Mouse (Mus musculus) liver, postnatal 0 days (tissue): ENCODE data around the gene Pou2af1. TPM values are rescaled to one million over a fixed set of nuclear protein-coding genes. Genes with fewer than 3 reads are reported as not detected.

ENCODE experiments used
- ATAC-seq: fragments of 200-750 bp; cut with Nextera tagmentation; 2 replicates; pipeline ENCODE4 v1.8.0; 2017; ENCODE audit warnings: mild to moderate bottlenecking, moderate library complexity
- DNase-seq: peaks from one replicate; pipeline ENCODE4 v3.0.0-alpha.2; 2016
- H3K27ac ChIP-seq: fragments of 300-500 bp; sonication (generic); 2 replicates; pipeline ENCODE4 v1.5.1; 2014; ENCODE audit warnings: antibody characterized with exemption, moderate library complexity, mild to moderate bottlenecking, low read depth
- H3K27me3 ChIP-seq: fragments of 300-500 bp; sonication (generic); 2 replicates; pipeline ENCODE4 v1.6.1; 2014; ENCODE audit warnings: low read length, control low read depth, mixed read lengths; ENCODE audit not compliant: insufficient read depth
- H3K36me3 ChIP-seq: fragments of 300-500 bp; sonication (generic); replicated peaks from 2 replicates; pipeline ENCODE4 v1.6.1; 2014; ENCODE audit warnings: mild to moderate bottlenecking, control low read depth, low read length, moderate library complexity, mixed read lengths; ENCODE audit not compliant: insufficient read depth
- H3K4me1 ChIP-seq: fragments of 300-500 bp; sonication (generic); 2 replicates; pipeline ENCODE4 v1.6.1; 2014; ENCODE audit warnings: antibody characterized with exemption, mild to moderate bottlenecking, control low read depth; ENCODE audit not compliant: insufficient read depth
- H3K4me2 ChIP-seq: fragments of 300-500 bp; sonication (generic); 2 replicates; pipeline ENCODE4 v1.6.1; 2014; ENCODE audit warnings: low read depth, mild to moderate bottlenecking, low read length, moderate library complexity, mixed read lengths
- H3K4me3 ChIP-seq: fragments of 300-500 bp; sonication (generic); 2 replicates; pipeline ENCODE4 v1.5.1; 2014; ENCODE audit warnings: low read depth, low read length
- H3K9ac ChIP-seq: fragments of 300-500 bp; sonication (generic); replicated peaks from 2 replicates; pipeline ENCODE4 v1.6.1; 2014; ENCODE audit warnings: mild to moderate bottlenecking, moderate library complexity
- H3K9me3 ChIP-seq: fragments of 300-500 bp; sonication (generic); 2 replicates; pipeline ENCODE4 v1.6.1; 2016; ENCODE audit warnings: mild to moderate bottlenecking, control low read depth, low read length, mixed read lengths
- CTCF ChIP-seq: sonication (generic); IDR thresholded peaks from 2 replicates; pipeline ENCODE4 v1.5.1; 2016; ENCODE audit warnings: antibody characterized with exemption, low read depth
- EP300 ChIP-seq: IDR thresholded peaks from 2 replicates; pipeline ENCODE4 v1.6.1; 2016; ENCODE audit warnings: antibody characterized with exemption, low read depth, mild to moderate bottlenecking
- WGBS: fragments of 180-500 bp; shearing (Covaris S2); extraction: QIAGEN DNeasy Blood & Tissue Kit; methylation state at CpG from one replicate; pipeline ENCODE4 v1.1.7; 2014; ENCODE audit not compliant: insufficient replicate concordance; 5-methylcytosine and 5-hydroxymethylcytosine counted together
- polyA plus RNA-seq: library from polyadenylated mRNA; unstranded; fragments of >200 nt; fragmentation: Nextera tagmentation; extraction: Ambion mirVana; gene quantifications from 2 replicates; pipeline ENCODE4 v1.2.1, GENCODE M21; 2015

Gene Pou2af1
- polyA plus RNA-seq, 1 experiment from 2014 or later, result 7.6 TPM

DNA sequence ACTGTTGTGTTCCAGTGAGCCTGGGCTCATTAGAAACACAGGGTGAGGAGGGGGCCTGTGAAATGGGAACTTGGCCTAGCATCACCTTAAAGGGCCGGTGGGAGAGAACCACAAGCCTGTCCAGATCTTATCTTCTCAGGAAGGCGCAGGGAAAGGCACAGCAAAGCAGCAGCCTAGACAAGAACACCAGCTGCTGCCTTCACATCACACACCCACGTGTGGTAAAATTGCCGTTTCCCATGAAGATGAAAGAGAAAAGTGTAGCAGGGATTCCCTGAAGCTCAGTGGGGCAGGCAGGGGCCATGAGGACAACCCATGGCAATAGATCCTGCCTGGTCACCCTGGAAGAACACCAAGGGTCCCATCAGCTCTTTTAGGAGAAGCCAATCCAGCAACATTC is 28.1 kb upstream of the Pou2af1 start:
- 46% methylated on average over 4 of the region's 4 CpGs for WGBS
- H3K4me2 ChIP-seq, result no peak overlapping the region
- no peaks in the 10 kb centered on the region for H3K9me3 ChIP-seq
- ATAC-seq (no peak), DNase-seq (no peak)
- TF ChIP-seq CTCF, result no peak
- no peak for TF ChIP-seq EP300
- no peak overlapping the region for H3K9ac ChIP-seq
- no peaks in the 10 kb centered on the region for H3K36me3 ChIP-seq
- H3K4me3 ChIP-seq, result no peak overlapping the region
- H3K4me1 ChIP-seq, result no peaks in the 10 kb centered on the region
- H3K27ac ChIP-seq, result no peak overlapping the region
- H3K27me3 ChIP-seq, result no peaks in the 10 kb centered on the region

DNA sequence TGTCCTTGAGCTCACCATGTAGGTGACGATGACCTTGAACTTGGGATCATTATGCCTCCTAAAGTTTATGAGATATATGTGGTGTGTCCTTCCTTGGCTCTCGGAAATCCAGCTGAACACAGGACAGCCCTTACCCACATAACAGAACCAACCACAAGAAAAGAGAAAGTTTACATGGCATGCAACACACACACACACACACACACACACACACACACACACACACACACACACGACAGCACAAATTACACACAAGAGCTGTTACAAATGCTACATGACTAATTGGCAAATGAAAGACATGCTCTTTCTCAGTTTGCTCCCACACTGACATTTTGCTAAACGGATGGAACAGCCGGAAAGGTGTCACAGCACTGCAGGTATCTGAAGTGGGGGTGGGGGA is 27.6 kb upstream of the Pou2af1 start:
- no peak overlapping the region for H3K4me2 ChIP-seq
- H3K27ac ChIP-seq, result no peak overlapping the region
- H3K36me3 ChIP-seq, result no peaks in the 10 kb centered on the region
- H3K27me3 ChIP-seq, result no peaks in the 10 kb centered on the region
- H3K4me1 ChIP-seq, result no peaks in the 10 kb centered on the region
- H3K9ac ChIP-seq, result no peak overlapping the region
- no peaks in the 10 kb centered on the region for H3K9me3 ChIP-seq
- no peak for TF ChIP-seq EP300
- TF ChIP-seq CTCF, result no peak
- DNase-seq (no peak), ATAC-seq (no peak)
- WGBS, result 67% methylated on average over 5 of the region's 5 CpGs
- no peak overlapping the region for H3K4me3 ChIP-seq

DNA sequence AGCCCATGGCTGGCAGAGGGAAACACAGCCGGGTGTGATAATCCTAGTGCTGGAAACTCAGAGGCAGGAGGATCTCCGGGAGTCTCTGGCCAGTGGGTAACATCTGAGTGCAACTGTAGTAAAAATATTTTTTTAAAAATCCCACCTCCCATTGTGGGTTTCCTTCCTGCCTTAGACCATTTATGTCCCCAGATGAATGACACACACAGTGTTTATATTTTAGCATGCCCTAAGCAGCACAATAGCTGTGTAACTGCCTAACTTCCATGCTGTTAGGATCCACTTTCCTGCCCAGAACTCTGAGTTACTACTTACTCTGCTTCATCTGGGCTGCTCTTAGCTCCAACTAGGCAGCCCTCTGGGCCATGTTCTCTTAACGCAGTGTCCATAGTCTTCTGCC is 22.9 kb upstream of the Pou2af1 start:
- Histone ChIP-seq H3K9me3 (peaks cover 3% of the 10 kb centered on the region; the same call in 1 of the 2 replicates), H3K9ac (no peak overlapping the region), H3K27me3 (no peaks in the 10 kb centered on the region), H3K4me1 (no peaks in the 10 kb centered on the region), H3K4me3 (no peak overlapping the region), H3K36me3 (no peaks in the 10 kb centered on the region), H3K27ac (no peak overlapping the region), H3K4me2 (no peak overlapping the region)
- 54% methylated on average over 3 of the region's 3 CpGs for WGBS
- TF ChIP-seq EP300 (no peak), CTCF (no peak)
- no peak for DNase-seq
- ATAC-seq, result no peak

DNA sequence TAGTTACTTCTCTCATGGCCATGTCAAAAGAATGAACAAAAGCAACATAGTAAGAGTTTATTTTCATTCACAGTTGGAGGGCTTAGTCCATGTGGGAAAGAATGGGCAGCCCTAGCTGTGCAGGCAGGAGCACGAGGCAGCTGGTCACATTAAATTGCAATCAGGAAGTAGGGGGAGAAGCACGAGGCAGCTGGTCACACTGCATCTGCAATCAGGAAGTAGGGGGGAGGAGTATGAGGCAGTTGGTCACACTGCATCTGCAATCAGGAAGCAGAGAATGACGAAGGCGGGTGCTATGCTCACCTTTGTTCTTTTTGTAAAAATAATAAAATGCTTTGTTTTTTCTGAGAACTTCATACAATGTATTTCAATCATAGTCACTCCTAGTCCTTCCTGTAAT is 18.7 kb upstream of the Pou2af1 start:
- Histone ChIP-seq H3K27ac (no peak overlapping the region), H3K36me3 (no peaks in the 10 kb centered on the region), H3K4me2 (no peak overlapping the region), H3K9ac (no peak overlapping the region), H3K9me3 (peaks cover 3% of the 10 kb centered on the region; the same call in 1 of the 2 replicates), H3K4me1 (no peaks in the 10 kb centered on the region), H3K27me3 (no peaks in the 10 kb centered on the region), H3K4me3 (no peak overlapping the region)
- 51% methylated on average over 4 of the region's 4 CpGs for WGBS
- ATAC-seq, result no peak
- DNase-seq, result no peak
- TF ChIP-seq CTCF (no peak), EP300 (no peak)

DNA sequence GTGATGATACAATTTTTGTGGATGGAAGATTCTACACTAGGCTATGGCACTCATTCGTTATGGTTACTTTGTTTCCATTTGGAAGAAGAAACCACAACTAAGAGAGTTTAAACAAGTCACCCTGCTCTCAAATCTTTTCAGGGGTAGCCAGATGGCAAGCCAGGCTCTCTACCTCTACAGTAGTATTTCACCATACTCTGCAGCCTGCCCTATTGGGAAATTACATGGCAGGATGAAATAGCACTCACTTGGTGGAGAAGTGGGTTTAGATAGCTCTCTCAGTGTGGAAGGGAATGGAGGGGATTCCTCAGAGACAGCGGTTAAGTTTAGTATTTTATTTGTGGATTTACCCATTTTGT is 4.6 kb upstream of the Pou2af1 start:
- Histone ChIP-seq H3K27ac (no peak overlapping the region), H3K9ac (no peak overlapping the region), H3K4me3 (no peak overlapping the region), H3K36me3 (no peaks in the 10 kb centered on the region), H3K4me2 (no peak overlapping the region), H3K4me1 (no peaks in the 10 kb centered on the region), H3K9me3 (no peaks in the 10 kb centered on the region), H3K27me3 (no peaks in the 10 kb centered on the region)
- DNase-seq (no peak), ATAC-seq (no peak)
- no peak for TF ChIP-seq CTCF
- TF ChIP-seq EP300, result no peak
- WGBS, result 80% methylated on average over 2 of the region's 2 CpGs

DNA sequence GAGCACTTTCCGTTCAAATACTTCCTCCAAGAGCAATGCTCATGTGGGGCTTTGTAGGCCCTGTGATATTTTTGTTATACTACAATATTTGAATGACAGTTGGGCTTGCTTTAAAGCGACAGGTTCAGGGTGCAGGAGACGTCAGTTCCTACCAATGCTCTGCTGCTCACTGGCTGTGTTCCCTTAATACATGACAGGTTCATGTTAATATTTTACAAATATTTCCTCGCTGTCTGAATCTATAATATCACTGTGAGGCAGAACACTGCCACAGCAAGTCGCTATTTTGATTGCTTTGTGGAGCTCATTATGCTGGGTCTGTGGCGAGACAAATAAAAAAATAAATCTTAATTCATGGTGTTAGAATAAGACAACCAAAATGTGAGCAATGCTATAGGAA is 2.3 kb upstream of the Pou2af1 start:
- Histone ChIP-seq H3K4me2 (no peak overlapping the region), H3K27ac (peak overlapping the region; percentile 55; the same call in 1 of the 2 replicates), H3K4me1 (no peaks in the 10 kb centered on the region), H3K9me3 (no peaks in the 10 kb centered on the region), H3K9ac (no peak overlapping the region), H3K27me3 (no peaks in the 10 kb centered on the region), H3K4me3 (no peak overlapping the region), H3K36me3 (no peaks in the 10 kb centered on the region)
- DNase-seq (no peak), ATAC-seq (no peak)
- no peak for TF ChIP-seq CTCF
- TF ChIP-seq EP300, result no peak
- WGBS, result 50% methylated on average over 6 of the region's 6 CpGs

DNA sequence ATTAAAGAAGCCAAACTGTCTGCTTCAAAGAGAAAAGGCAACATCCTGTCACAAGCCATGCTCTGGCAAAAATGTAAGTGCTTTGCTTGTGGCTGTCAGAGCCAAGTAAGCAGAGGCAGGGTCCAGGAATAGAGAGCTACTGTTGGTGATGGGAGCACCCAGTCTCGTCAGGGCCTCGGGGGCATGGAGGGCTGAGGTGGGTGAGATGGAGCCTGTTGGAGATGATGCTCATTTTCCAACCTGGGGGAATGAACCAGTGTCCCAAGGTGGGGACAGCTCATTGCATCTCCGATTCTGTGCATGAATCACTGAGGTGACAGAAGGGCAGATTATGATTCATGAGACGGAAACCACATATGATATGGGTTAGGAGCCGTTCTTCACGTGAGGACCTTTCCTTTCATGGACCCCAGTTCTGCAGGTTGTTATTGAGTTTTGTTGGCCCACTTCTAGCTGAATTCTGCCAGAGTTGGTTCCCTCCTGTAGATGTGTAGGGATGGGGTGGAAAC is 275 bp downstream of the Pou2af1 start:
- peak overlapping the region; percentile 28 for H3K4me3 ChIP-seq
- H3K9me3 ChIP-seq, result no peaks in the 10 kb centered on the region
- no peak for TF ChIP-seq EP300
- TF ChIP-seq CTCF, result no peak
- no peaks in the 10 kb centered on the region for H3K4me1 ChIP-seq
- peak overlapping the region; percentile 70 for H3K27ac ChIP-seq
- no peak for DNase-seq
- H3K36me3 ChIP-seq, result no peaks in the 10 kb centered on the region
- no peak for ATAC-seq
- peak overlapping the region; percentile 35 for H3K9ac ChIP-seq
- H3K4me2 ChIP-seq, result no peak overlapping the region
- no peaks in the 10 kb centered on the region for H3K27me3 ChIP-seq
- 69% methylated on average over 6 of the region's 6 CpGs for WGBS
